In genomic region chr4:108637721-108638120, GRCm38 (mm10) we compare ENCODE assay signal across 19 mouse cellular contexts. TPM values are rescaled to one million over a fixed set of nuclear protein-coding genes. Genes with fewer than 3 reads are reported as not detected.
"Had no signal": no experiment of that assay in that cellular context is flagged by ENCODE, and none has a peak within 500 bp of the region (broad histone marks: within the 10 kb centered on the region; RNA-seq: fewer than 3 reads in every experiment).

No protein-coding gene starts in this region.

- H3K9ac ChIP-seq: lung, embryonic 15.5 days; midbrain, embryonic 13.5 days; neural tube, embryonic 13.5 days; stomach, embryonic 15.5 days had no signal

- H3K9me3 ChIP-seq: lung, embryonic 15.5 days; megakaryocyte, embryonic 14.5 days; midbrain, embryonic 13.5 days; neural tube, embryonic 13.5 days; stomach, embryonic 15.5 days had no signal

- H3K4me2 ChIP-seq: lung, embryonic 15.5 days; midbrain, embryonic 11.5 days; midbrain, embryonic 13.5 days; neural tube, embryonic 13.5 days; stomach, embryonic 15.5 days had no signal

- DNase-seq: lung, adult 2 months; lung, postnatal 14 days; lung, postnatal 36 days; retina, postnatal 1 day; right cerebral cortex, adult 18-20 months; thymus, adult 2 months; thymus, postnatal 25 days; thymus, postnatal 4 days had no signal

- H3K27me3 ChIP-seq: lung, embryonic 15.5 days; megakaryocyte, embryonic 14.5 days; midbrain, embryonic 13.5 days; neural tube, embryonic 13.5 days; stomach, embryonic 15.5 days had no signal

- H3K27ac ChIP-seq: lung, embryonic 15.5 days; macrophage; midbrain, embryonic 13.5 days; neural tube, embryonic 13.5 days; stomach, embryonic 15.5 days; stomach, postnatal 0 days had no signal

- ATAC-seq: lung, postnatal 0 days; midbrain, embryonic 13.5 days had no signal

- H3K4me3 ChIP-seq: lung, embryonic 15.5 days; midbrain, embryonic 13.5 days; myocyte; neural tube, embryonic 13.5 days; stomach, embryonic 15.5 days had no signal

- H3K4me1 ChIP-seq: lung, embryonic 15.5 days; midbrain, embryonic 13.5 days; neural tube, embryonic 13.5 days; stomach, embryonic 15.5 days had no signal

RNA-seq across cellular contexts. Expression of gene Orc1, which starts 58.5 kb away (rescaled TPM):
- total RNA-seq: neutrophil, adult 5-6 weeks had no signal
